28 mouse cellular contexts compared by ENCODE assay signal in the genomic region with DNA sequence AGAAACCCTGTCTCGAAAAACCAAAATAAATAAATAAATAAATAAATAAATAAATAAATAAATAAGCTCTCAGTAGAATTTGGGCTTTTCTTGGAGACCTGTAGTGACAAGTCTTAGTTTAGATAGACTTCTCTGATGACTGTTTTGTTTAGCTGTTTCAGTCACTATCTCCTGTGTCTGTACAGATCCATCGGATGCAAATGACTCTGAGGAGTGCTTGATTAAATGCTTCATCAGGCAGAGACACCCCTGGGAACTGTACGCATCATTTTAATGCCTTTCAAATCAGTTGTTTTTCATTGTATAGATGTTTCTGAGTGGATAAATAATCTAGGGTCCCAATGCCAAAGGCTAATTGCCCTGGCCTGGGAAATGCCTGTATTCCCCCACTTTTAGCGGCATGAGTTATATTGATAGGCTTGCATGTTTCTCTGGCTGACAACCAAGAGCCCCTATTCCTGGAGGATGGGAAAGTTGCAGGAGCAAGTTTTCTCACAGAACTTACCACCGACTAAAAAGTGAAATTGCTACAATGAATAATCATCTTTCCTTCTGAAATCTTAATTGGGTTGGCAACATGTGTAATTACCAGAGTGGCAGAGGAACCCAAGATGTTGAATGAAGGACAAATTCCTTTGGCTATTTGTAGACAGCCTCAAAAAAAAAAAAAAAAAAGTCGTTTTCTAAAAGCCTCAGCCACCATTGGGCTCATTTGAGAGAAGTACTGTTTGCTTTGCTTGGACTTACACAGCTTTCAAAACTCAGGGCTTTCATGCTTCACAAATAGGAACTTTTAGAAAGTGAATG.
DNase-seq lines count a peak whose midpoint lies in the region; ATAC-seq lines count a peak whose summit lies in the region.
"Had no signal": no experiment of that assay in that cellular context is flagged by ENCODE, and none has a peak within 500 bp of the region (broad histone marks: within the 10 kb centered on the region; RNA-seq: fewer than 3 reads in every experiment).

No protein-coding gene starts in this region.

- no peak for DNase-seq in hindbrain, embryonic 14.5 days (ENCODE audit: low spot score)
- DNase-seq in retina, postnatal 1 day: peak; percentile 5
- DNase-seq in retina, embryonic 14.5 days (ENCODE audit: low spot score): no peak
- DNase-seq in forebrain, embryonic 14.5 days (ENCODE audit: low spot score): peak; percentile 87
- DNase-seq in kidney, adult 18-20 months: no peak
- DNase-seq in kidney, adult 11 months: no peak
- DNase-seq: adrenal gland, postnatal 25 days; cerebellum, adult 2 months; cerebellum, postnatal 25 days; gastrocnemius, postnatal 25 days; heart, adult 18-20 months; heart, postnatal 36 days; kidney, adult 8-10 months; kidney, postnatal 4 days; layer of hippocampus, postnatal 36 days; left cerebral cortex, postnatal 4 days; liver, embryonic 13.5 days; lung, adult 18-20 months; right cerebral cortex, postnatal 25 days had no signal

- no peaks in the 10 kb centered on the region for H3K36me3 ChIP-seq in hindbrain, embryonic 14.5 days (replicated peaks; ENCODE audit: control insufficient read depth, insufficient read depth)
- no peaks in the 10 kb centered on the region for H3K36me3 ChIP-seq in hindbrain, embryonic 13.5 days
- H3K36me3 ChIP-seq in forebrain, embryonic 14.5 days (ENCODE audit: control insufficient read depth, insufficient read depth, low read length): no peaks in the 10 kb centered on the region
- H3K36me3 ChIP-seq: hindbrain, embryonic 15.5 days; limb, embryonic 15.5 days; liver, embryonic 13.5 days; stomach, embryonic 15.5 days had no signal

- H3K9me3 ChIP-seq in hindbrain, embryonic 14.5 days (ENCODE audit: control insufficient read depth, low read length): no peaks in the 10 kb centered on the region
- H3K9me3 ChIP-seq in hindbrain, embryonic 13.5 days: no peaks in the 10 kb centered on the region
- no peaks in the 10 kb centered on the region for H3K9me3 ChIP-seq in forebrain, embryonic 14.5 days (replicated peaks; ENCODE audit: control insufficient read depth, low read length)
- H3K9me3 ChIP-seq: hindbrain, embryonic 15.5 days; limb, embryonic 15.5 days; liver, embryonic 13.5 days; stomach, embryonic 15.5 days had no signal

- no peak overlapping the region for H3K27ac ChIP-seq in hindbrain, embryonic 14.5 days
- no peak overlapping the region for H3K27ac ChIP-seq in hindbrain, embryonic 13.5 days
- H3K27ac ChIP-seq in forebrain, embryonic 14.5 days (ENCODE audit: low read depth, low read length): no peak overlapping the region
- H3K27ac ChIP-seq: hindbrain, embryonic 15.5 days; kidney, postnatal 0 days; limb, embryonic 15.5 days; liver, embryonic 13.5 days; macrophage; stomach, embryonic 15.5 days had no signal

- ATAC-seq in hindbrain, embryonic 14.5 days (ENCODE audit: low FRiP score): 0 out of 2 replicates have a peak, but pooled peaks have one; percentile 17
- ATAC-seq in hindbrain, embryonic 13.5 days (ENCODE audit: low FRiP score): no peak
- peak; percentile 79 for ATAC-seq in forebrain, embryonic 14.5 days
- ATAC-seq: CD4-positive, CD25-positive, alpha-beta regulatory T cell, adult 4 months; lung, postnatal 0 days had no signal

- WGBS in hindbrain, embryonic 14.5 days: 59% methylated on average over 6 of the region's 6 CpGs
- WGBS in hindbrain, embryonic 13.5 days: 59% methylated on average over 6 of the region's 6 CpGs
- 15% methylated on average over 6 of the region's 6 CpGs for WGBS in forebrain, embryonic 14.5 days

- H3K27me3 ChIP-seq in hindbrain, embryonic 14.5 days (ENCODE audit: control insufficient read depth, insufficient read depth, low read length): no peaks in the 10 kb centered on the region
- H3K27me3 ChIP-seq in hindbrain, embryonic 13.5 days: no peaks in the 10 kb centered on the region
- no peaks in the 10 kb centered on the region for H3K27me3 ChIP-seq in forebrain, embryonic 14.5 days (replicated peaks; ENCODE audit: control insufficient read depth, insufficient read depth, low read length)
- H3K27me3 ChIP-seq: hindbrain, embryonic 15.5 days; limb, embryonic 15.5 days; liver, embryonic 13.5 days; stomach, embryonic 15.5 days had no signal

- H3K4me2 ChIP-seq in hindbrain, embryonic 14.5 days (replicated peaks): no peak overlapping the region
- H3K4me2 ChIP-seq in hindbrain, embryonic 13.5 days: no peak overlapping the region
- H3K4me2 ChIP-seq in forebrain, embryonic 14.5 days (ENCODE audit: low read length): no peak overlapping the region
- H3K4me2 ChIP-seq: heart, embryonic 11.5 days; hindbrain, embryonic 15.5 days; limb, embryonic 15.5 days; liver, embryonic 13.5 days; stomach, embryonic 15.5 days had no signal

- no peaks in the 10 kb centered on the region for H3K4me1 ChIP-seq in hindbrain, embryonic 14.5 days (replicated peaks; ENCODE audit: control insufficient read depth, insufficient read depth, low read length)
- no peaks in the 10 kb centered on the region for H3K4me1 ChIP-seq in hindbrain, embryonic 13.5 days (replicated peaks)
- no peaks in the 10 kb centered on the region for H3K4me1 ChIP-seq in forebrain, embryonic 14.5 days (ENCODE audit: control insufficient read depth, insufficient read depth, low read length)
- H3K4me1 ChIP-seq: hindbrain, embryonic 15.5 days; limb, embryonic 15.5 days; liver, embryonic 13.5 days; stomach, embryonic 15.5 days had no signal

- no peak overlapping the region for H3K4me3 ChIP-seq in hindbrain, embryonic 14.5 days (replicated peaks; ENCODE audit: low read length)
- no peak overlapping the region for H3K4me3 ChIP-seq in hindbrain, embryonic 13.5 days
- H3K4me3 ChIP-seq in forebrain, embryonic 14.5 days (ENCODE audit: low read depth, low read length): no peak overlapping the region
- H3K4me3 ChIP-seq: hindbrain, embryonic 15.5 days; limb, embryonic 15.5 days; liver, embryonic 13.5 days; stomach, embryonic 15.5 days had no signal

- no peak overlapping the region for H3K9ac ChIP-seq in hindbrain, embryonic 14.5 days
- H3K9ac ChIP-seq in hindbrain, embryonic 13.5 days: no peak overlapping the region
- no peak overlapping the region for H3K9ac ChIP-seq in forebrain, embryonic 14.5 days (ENCODE audit: low read length)
- H3K9ac ChIP-seq: hindbrain, embryonic 15.5 days; limb, embryonic 15.5 days; liver, embryonic 13.5 days; stomach, embryonic 15.5 days had no signal

Comparison
In these comparisons a context has a peak if more than half of its experiments do, and no peak if none do; other contexts are left out.
1. DNase-seq: peak in retina, postnatal 1 day (single experiment) and forebrain, embryonic 14.5 days (single experiment); none in hindbrain, embryonic 14.5 days (single experiment), retina, embryonic 14.5 days (single experiment), kidney, adult 18-20 months (single experiment) and kidney, adult 11 months (single experiment).